Mouse (Mus musculus) megakaryocyte, embryonic 14.5 days (primary cell): ENCODE data around the gene Rpl35a. TPM values are rescaled to one million over a fixed set of nuclear protein-coding genes. Genes with fewer than 3 reads are reported as not detected.

Experiments
- H3K27me3 ChIP-seq: replicated peaks from 2 replicates; pipeline ENCODE3; 2012; ENCODE audit warnings: inconsistent platforms
- H3K36me3 ChIP-seq: replicated peaks from 2 replicates; pipeline ENCODE3; 2012; ENCODE audit warnings: low read length, inconsistent platforms, mixed read lengths
- H3K4me1 ChIP-seq: 2 replicates; pipeline ENCODE4 v1.6.1; 2012; ENCODE audit warnings: inconsistent platforms
- H3K4me3 ChIP-seq: replicated peaks from 2 replicates; pipeline ENCODE3; 2012; ENCODE audit warnings: moderate library complexity, mild to moderate bottlenecking, inconsistent platforms
- H3K9me3 ChIP-seq: 2 replicates; pipeline ENCODE4 v1.6.1; 2012; ENCODE audit warnings: inconsistent platforms
- FLI1 ChIP-seq: IDR thresholded peaks from 2 replicates; pipeline ENCODE4 v1.6.1; 2012; ENCODE audit warnings: low read length, inconsistent platforms, mixed read lengths
- GATA1 ChIP-seq: IDR thresholded peaks from 3 replicates; pipeline ENCODE4 v1.6.1; 2012; ENCODE audit warnings: mixed read lengths, low read length, inconsistent platforms, borderline replicate concordance
- polyA plus RNA-seq: library from polyadenylated mRNA; stranded (reverse); fragments of >175 nt; gene quantifications from 2 replicates; pipeline ENCODE4 v1.2.3, GENCODE M21; 2012; ENCODE audit warnings: low replicate concordance; ENCODE audit not compliant: insufficient read depth

Gene Rpl35a
- polyA plus RNA-seq, 1 experiment, result 136 TPM

DNA sequence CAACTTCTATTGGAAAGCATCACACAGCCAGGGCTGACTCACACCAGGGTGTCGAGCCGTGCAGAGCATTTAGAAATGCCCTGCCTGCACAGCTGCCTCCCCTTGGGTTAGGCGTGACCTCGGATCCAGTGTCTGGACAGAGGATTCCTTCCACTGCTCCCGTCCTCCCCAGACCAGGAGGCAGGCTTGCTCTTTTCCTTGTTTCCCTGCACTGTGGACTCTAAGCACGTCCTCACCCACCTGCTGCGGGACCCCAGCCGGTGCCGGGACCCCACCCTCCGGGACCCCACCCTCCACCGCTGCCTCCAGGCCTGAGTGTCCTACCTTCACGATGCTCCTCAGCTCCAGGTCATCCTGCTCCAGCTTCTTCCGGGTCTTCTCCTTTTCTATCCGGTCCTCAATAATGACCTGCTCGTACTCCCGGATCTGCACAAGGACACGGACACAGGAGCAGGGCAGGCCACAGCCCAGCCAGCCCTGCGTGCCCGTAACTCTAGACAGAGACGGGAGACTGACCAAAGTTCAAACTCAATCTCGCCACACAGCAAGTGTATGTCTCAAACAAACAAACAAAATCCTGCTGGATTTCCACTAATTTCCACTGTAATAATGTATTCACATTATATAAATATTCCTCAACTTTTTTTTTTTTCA lies 37.0 kb upstream of the Rpl35a start:
- peaks cover 31% of the 10 kb centered on the region for H3K4me1 ChIP-seq
- peaks cover 45% of the 10 kb centered on the region for H3K36me3 ChIP-seq
- no peaks in the 10 kb centered on the region for H3K27me3 ChIP-seq
- H3K4me3 ChIP-seq, result peak overlapping the region; percentile 60
- TF ChIP-seq FLI1, result no peak
- no peak for TF ChIP-seq GATA1
- H3K9me3 ChIP-seq, result no peaks in the 10 kb centered on the region

DNA sequence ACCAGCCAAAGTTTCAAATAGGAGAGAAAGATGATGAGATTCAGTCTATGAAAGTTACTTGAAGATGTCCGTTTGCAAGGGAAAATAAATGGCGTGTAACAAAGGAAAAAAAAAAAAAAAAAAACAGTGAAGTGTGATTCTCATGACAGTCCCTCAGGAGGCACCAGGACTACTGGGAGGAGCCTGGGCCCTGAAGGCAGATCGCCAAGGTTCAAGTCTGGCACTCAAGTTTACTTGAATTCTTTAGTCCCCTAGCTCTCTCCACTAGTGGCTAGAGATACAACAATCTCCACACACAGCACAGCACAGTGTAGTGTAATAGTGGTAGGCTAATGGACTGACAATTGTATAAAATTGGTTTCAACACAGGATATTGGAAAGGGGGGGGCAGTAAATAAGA lies 34.9 kb upstream of the Rpl35a start:
- no peak overlapping the region for H3K4me3 ChIP-seq
- peaks cover 1% of the 10 kb centered on the region for H3K27me3 ChIP-seq
- H3K36me3 ChIP-seq, result peaks cover 24% of the 10 kb centered on the region
- H3K9me3 ChIP-seq, result no peaks in the 10 kb centered on the region
- H3K4me1 ChIP-seq, result peaks cover 25% of the 10 kb centered on the region
- TF ChIP-seq GATA1 (no peak), FLI1 (no peak)

DNA sequence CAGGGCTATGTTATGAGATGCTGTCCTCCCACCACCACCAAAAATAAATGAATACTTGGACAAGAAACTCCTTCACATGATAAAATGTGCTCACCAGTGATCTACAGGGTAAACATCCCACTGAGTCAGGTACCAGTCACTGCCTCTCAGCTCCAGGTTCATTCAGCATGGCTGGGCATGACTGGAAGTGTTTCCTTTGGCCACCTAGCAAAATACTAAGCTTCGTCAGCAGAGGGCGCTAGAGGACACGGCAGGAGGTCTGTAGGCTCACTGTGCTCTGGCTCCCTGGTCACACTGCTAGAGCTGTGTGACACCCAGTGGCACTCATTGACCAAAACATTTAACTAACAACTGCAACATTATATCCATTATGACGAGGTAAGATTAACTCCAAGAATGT lies 32.5 kb upstream of the Rpl35a start:
- Histone ChIP-seq H3K36me3 (peaks cover 7% of the 10 kb centered on the region), H3K4me3 (no peak overlapping the region), H3K9me3 (no peaks in the 10 kb centered on the region), H3K4me1 (peaks cover 19% of the 10 kb centered on the region), H3K27me3 (peaks cover 1% of the 10 kb centered on the region)
- no peak for TF ChIP-seq FLI1
- no peak for TF ChIP-seq GATA1

DNA sequence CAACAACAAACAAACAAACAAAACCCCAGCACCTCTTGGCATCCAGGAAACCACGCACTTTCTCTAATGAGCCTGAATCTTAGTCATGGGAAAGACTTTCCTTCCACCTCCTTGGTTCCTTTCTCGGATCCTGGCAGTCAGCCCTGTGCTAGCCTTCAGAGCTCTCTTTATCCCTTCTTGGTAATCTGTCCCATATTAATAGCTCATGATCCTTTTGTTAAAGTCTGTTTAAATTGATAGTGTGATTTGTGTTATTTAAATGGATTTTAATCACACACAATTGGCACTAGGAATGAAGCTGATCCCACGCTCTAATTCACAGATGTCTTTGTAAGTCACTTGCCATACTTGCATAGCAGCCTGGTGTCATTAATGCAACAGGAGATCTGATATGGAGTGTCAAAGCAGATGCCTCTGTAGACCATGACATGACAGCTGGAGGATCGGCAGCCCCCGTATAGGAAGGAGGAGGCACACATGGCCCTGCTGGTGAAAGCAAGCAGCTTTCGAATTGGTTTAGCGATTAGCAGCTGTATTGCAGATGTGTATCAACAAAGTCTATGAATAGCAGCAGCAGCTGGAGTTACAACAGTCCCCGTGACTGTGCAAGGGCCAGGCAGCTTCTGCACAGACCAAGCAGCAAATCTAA lies 31.7 kb upstream of the Rpl35a start:
- H3K36me3 ChIP-seq, result peaks cover 6% of the 10 kb centered on the region
- no peaks in the 10 kb centered on the region for H3K9me3 ChIP-seq
- no peak overlapping the region for H3K4me3 ChIP-seq
- TF ChIP-seq GATA1 (no peak), FLI1 (no peak)
- H3K4me1 ChIP-seq, result peaks cover 19% of the 10 kb centered on the region
- peaks cover 1% of the 10 kb centered on the region for H3K27me3 ChIP-seq

DNA sequence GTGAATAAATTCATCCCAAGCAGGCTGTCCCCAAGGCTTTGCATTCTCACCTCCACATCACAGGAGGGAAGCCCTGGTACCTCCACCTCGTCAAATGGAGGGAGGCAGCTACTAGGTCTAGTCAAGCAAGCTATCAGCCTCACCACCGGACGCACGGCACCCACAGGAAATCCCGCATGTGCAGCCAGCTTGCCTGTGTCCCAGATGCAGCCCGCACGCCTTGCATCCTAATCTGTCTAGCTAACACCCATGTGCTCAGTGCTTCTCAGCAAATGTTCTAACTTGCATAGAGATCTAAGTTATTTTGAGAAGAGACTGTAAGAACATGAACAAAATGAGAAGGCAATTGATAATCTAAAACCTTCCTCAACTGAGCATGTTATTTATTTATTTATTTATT lies 29.9 kb upstream of the Rpl35a start:
- no peak for TF ChIP-seq GATA1
- no peak for TF ChIP-seq FLI1
- no peaks in the 10 kb centered on the region for H3K9me3 ChIP-seq
- peaks cover 9% of the 10 kb centered on the region for H3K36me3 ChIP-seq
- H3K4me1 ChIP-seq, result peaks cover 19% of the 10 kb centered on the region
- peaks cover 1% of the 10 kb centered on the region for H3K27me3 ChIP-seq
- peak overlapping the region; percentile 25 for H3K4me3 ChIP-seq

DNA sequence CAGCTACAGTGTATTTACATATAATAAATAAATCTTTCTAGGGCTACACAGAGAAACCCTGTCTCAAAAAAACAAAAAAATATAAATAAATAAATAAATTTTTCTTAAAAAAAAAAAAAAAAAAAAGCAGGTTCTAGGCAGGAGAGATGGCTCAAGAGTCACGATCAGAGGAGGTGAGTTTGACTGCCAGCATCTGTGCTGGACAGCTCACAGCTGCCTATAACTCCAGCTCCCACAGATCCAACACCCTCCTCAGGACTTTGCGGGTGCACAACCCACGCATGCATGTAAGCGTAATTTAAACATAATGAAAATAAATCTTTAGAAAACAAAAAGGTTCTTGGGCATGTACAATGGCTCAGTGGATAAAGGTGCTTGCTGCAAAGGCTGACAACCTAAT lies 20.2 kb upstream of the Rpl35a start:
- H3K27me3 ChIP-seq, result no peaks in the 10 kb centered on the region
- no peak for TF ChIP-seq FLI1
- no peak for TF ChIP-seq GATA1
- H3K4me3 ChIP-seq, result no peak overlapping the region
- H3K4me1 ChIP-seq, result peaks cover 56% of the 10 kb centered on the region
- H3K36me3 ChIP-seq, result peaks cover 5% of the 10 kb centered on the region
- H3K9me3 ChIP-seq, result no peaks in the 10 kb centered on the region

DNA sequence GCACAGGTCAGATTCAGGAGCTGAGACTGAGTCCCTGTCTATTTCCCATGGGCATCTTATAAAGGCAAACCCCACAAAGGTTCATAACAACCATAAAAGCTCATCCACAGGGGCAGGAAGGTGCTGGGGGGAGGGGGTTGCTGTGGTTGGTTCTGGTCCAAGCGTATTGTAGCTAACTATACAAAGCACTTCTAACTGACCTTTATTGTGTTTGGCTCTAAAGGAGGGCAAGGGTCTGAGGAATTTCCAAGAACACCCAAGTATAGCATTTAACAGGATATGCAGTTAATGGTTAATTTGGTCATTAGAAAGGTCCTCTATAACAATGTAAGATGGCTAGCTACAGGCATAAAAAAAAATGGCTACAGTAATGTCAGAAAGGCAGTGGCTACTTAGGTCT lies 13.6 kb upstream of the Rpl35a start:
- Histone ChIP-seq H3K4me3 (no peak overlapping the region), H3K27me3 (no peaks in the 10 kb centered on the region), H3K36me3 (peaks cover 5% of the 10 kb centered on the region), H3K4me1 (peaks cover 39% of the 10 kb centered on the region), H3K9me3 (no peaks in the 10 kb centered on the region)
- TF ChIP-seq FLI1 (no peak), GATA1 (no peak)

DNA sequence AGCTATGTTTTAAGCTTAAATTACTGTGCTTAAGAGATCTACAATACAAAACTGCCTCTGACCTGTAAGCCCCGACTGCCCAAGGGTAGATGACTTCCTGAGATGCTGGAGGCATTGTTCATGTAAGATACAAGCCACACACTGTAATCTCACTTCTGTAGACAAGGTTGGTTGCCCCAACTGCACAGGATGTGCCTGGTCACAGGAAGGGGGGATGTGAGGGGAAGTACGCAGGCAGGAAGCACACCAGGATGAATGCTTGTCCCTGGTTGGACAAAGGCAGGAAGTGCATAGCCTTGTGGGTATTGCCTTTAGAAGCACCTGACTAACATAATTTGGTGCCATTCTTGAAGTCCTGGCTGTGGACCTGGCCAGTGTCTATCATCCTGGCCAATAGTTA lies 13.0 kb upstream of the Rpl35a start:
- Histone ChIP-seq H3K4me1 (peaks cover 37% of the 10 kb centered on the region), H3K36me3 (peaks cover 5% of the 10 kb centered on the region), H3K4me3 (peak overlapping the region; percentile 83), H3K9me3 (peaks cover under 1% of the 10 kb centered on the region; the same call in 1 of the 2 replicates), H3K27me3 (no peaks in the 10 kb centered on the region)
- no peak for TF ChIP-seq GATA1

DNA sequence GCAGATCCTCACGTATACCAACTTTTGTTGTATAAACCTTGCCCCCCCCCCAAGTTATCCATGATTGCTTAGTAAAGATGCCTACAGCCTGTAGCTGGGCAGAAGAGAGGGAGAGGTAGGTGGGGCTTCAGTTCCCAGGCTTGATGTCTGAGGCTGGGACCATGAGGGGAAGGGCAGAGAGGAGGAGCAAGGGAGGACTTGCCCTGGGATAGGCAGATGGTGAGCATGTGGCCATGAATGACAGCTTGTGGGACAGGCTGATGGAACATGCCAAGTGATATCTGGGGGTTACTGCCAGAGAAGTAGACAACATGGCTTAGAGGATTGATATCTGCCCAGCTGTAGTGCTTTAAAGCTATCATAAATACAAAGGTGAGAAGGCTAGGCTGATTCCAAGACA lies 8.2 kb upstream of the Rpl35a start:
- H3K9me3 ChIP-seq, result peaks cover 3% of the 10 kb centered on the region; the same call in 1 of the 2 replicates
- H3K4me3 ChIP-seq, result no peak overlapping the region
- H3K36me3 ChIP-seq, result no peaks in the 10 kb centered on the region
- H3K4me1 ChIP-seq, result peaks cover 14% of the 10 kb centered on the region
- no peak for TF ChIP-seq FLI1
- TF ChIP-seq GATA1, result no peak
- H3K27me3 ChIP-seq, result no peaks in the 10 kb centered on the region

DNA sequence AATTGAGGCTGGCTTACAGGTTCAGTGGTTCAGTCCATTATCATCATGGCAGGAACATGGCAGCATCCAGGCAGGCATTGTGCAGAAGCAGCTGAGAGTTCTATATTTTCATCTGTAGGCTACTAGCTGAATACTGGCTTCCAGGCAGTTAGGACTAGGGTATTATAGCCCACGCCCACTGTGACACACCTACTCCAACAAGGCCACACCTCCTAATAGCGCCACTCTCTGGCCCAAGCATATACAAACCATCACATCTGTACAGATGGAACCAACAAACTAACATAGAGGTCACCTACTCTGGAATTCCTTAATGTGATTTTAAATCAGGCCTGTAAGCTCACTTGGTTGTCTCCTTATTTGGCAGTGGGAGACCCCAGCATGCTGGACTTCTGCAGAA lies 7.6 kb upstream of the Rpl35a start:
- Histone ChIP-seq H3K4me1 (peaks cover 11% of the 10 kb centered on the region), H3K36me3 (no peaks in the 10 kb centered on the region), H3K9me3 (peaks cover 3% of the 10 kb centered on the region; the same call in 1 of the 2 replicates), H3K27me3 (no peaks in the 10 kb centered on the region), H3K4me3 (no peak overlapping the region)
- TF ChIP-seq FLI1 (no peak), GATA1 (no peak)

DNA sequence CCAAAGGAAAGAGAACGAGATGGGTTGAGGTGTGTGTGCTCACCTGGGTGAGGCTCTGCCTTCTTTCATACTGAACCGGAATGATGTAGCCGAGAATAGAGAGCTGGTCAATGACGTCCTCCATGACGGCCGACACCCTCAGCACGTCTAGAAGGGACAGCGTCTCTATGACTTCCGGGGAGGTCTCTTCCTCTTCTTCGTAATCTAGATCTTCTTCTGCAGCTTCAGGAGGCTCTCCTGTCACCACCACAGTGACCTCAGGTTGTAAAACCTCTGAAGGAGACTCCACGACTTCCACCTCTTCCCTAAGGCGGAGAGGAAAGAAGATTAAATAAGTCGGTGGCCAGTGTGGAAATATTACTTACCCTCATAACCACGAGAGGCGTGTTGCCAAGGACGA lies 6.4 kb upstream of the Rpl35a start:
- Histone ChIP-seq H3K36me3 (no peaks in the 10 kb centered on the region), H3K27me3 (no peaks in the 10 kb centered on the region), H3K4me3 (no peak overlapping the region), H3K4me1 (peaks cover 11% of the 10 kb centered on the region), H3K9me3 (peaks cover 3% of the 10 kb centered on the region; the same call in 1 of the 2 replicates)
- no peak for TF ChIP-seq FLI1
- TF ChIP-seq GATA1, result no peak
